Mouse (Mus musculus): Measurements from ENCODE around the gene Naa10. TPM values are rescaled to one million over a fixed set of nuclear protein-coding genes. Genes with fewer than 3 reads are reported as not detected.

Naa10 gene
- total and polyA plus RNA-seq, 2 experiments from 2014 or later, result 62.5 to 95.2 TPM

- H3K9ac ChIP-seq (replicated peaks; ENCODE audit: low read depth, low read length), result peak within 1 kb of the TSS; percentile 28
- WGBS, result 34% methylated on average over 17 of the region's 17 CpGs
These were observed 8.8 kb upstream of the Naa10 start, which contains the start of gene Renbp for GRCm38 (mm10) chrX:73930402-73931062. TSS of gene Renbp (minus strand) at chrX:73930850.

DNA sequence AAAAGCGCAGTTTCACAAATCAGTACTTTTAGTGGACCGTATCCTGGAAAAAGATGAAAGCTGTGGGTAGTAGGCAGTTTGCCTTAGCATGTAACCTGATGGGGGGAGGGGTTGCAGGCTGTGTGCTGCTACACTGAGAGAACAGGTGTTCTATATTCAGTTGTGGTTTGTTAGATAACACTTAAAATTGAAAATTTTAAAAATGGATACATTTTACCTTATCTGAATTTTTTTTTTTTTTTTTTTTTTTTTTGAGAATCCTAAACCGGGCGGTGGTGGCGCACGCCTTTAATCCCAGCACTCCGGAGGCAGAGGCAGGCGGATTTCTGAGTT, 772 bp upstream of the Naa10 start:
- Histone ChIP-seq H3K36me3 (replicated peaks; ENCODE audit: control insufficient read depth, insufficient read depth, low read length) (peaks cover 6% of the 10 kb centered on the region), H3K27me3 (ENCODE audit: control insufficient read depth, insufficient read depth, low read length) (no peaks in the 10 kb centered on the region), H3K9me3 (replicated peaks; ENCODE audit: control insufficient read depth, low read length) (no peaks in the 10 kb centered on the region), H3K4me2 (ENCODE audit: low read depth, low read length) (peak overlapping the region; percentile 63), H3K9ac (replicated peaks; ENCODE audit: low read depth, low read length) (no peak overlapping the region), H3K27ac (ENCODE audit: low read depth) (no peak overlapping the region), H3K4me3 (ENCODE audit: low read depth, low read length) (peak overlapping the region; percentile 58), H3K4me1 (ENCODE audit: control insufficient read depth, insufficient read depth) (no peaks in the 10 kb centered on the region; the same call in 1 of the 2 replicates)
- TF ChIP-seq CTCF (IDR thresholded peaks at IDR 0.05; ENCODE audit: low read depth) (no peak), EP300 (IDR thresholded peaks at IDR 0.05; ENCODE audit: low read depth) (no peak)
- ATAC-seq (ENCODE audit: insufficient read depth, low read depth) (no peak), DNase-seq (ENCODE audit: low spot score) (no peak)
- WGBS, result 84% methylated on average over 8 of the region's 8 CpGs

More at GRCm38 (mm10) chrX:73930402-73931062, 8.8 kb upstream of the Naa10 start, which contains the start of gene Renbp:
- Histone ChIP-seq H3K27ac (ENCODE audit: low read depth) (peak within 1 kb of the TSS; percentile 20; the same call in 1 of the 2 replicates), H3K4me3 (ENCODE audit: low read depth, low read length) (peak within 1 kb of the TSS; percentile 41), H3K36me3 (replicated peaks; ENCODE audit: control insufficient read depth, insufficient read depth, low read length) (no peaks in the 10 kb centered on the region; the same call in 1 of the 2 replicates), H3K4me2 (ENCODE audit: low read depth, low read length) (peak within 1 kb of the TSS; percentile 58), H3K4me1 (ENCODE audit: control insufficient read depth, insufficient read depth) (no peaks in the 10 kb centered on the region), H3K27me3 (ENCODE audit: control insufficient read depth, insufficient read depth, low read length) (no peaks in the 10 kb centered on the region), H3K9me3 (replicated peaks; ENCODE audit: control insufficient read depth, low read length) (no peaks in the 10 kb centered on the region)
- DNase-seq (ENCODE audit: low spot score), result peak; percentile 62
- TF ChIP-seq EP300 (IDR thresholded peaks at IDR 0.05; ENCODE audit: low read depth) (no peak), CTCF (IDR thresholded peaks at IDR 0.05; ENCODE audit: low read depth) (peak; percentile 37; the same call in 1 of the 2 replicates)
- peak; percentile 98 for ATAC-seq (ENCODE audit: insufficient read depth, low read depth)

DNA sequence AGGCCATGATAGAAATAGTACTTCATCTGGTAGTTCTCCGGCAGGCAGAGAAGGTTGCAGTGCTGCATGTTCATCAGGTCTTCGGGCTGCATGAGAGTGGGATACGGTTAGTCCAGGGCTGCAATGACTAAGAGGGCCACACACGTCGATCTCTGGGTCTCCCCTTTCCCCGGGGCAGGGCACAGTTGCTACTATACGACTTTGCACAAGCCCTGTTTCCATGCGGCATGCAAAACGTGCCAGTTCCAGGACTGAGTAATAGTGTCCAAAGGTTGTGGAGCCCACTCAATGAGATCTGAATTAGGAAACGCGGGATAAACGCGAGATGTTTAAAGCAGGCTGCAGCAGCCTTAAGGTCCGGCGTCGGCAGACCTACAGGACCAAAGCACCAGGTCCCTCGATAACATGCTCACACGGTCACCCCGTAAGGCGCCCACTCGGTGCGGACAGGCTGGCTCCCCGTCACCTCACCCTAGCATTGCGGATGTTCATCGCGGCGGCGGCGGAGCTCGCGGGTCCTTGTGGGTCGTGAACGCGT, 390 bp downstream of the Naa10 start:
- Histone ChIP-seq H3K4me1 (ENCODE audit: control insufficient read depth, insufficient read depth) (no peaks in the 10 kb centered on the region; the same call in 1 of the 2 replicates), H3K9me3 (replicated peaks; ENCODE audit: control insufficient read depth, low read length) (no peaks in the 10 kb centered on the region), H3K4me2 (ENCODE audit: low read depth, low read length) (peak overlapping the region; percentile 63), H3K27me3 (ENCODE audit: control insufficient read depth, insufficient read depth, low read length) (no peaks in the 10 kb centered on the region), H3K36me3 (replicated peaks; ENCODE audit: control insufficient read depth, insufficient read depth, low read length) (peaks cover 6% of the 10 kb centered on the region), H3K9ac (replicated peaks; ENCODE audit: low read depth, low read length) (peak overlapping the region; percentile 59), H3K4me3 (ENCODE audit: low read depth, low read length) (peak overlapping the region; percentile 58), H3K27ac (ENCODE audit: low read depth) (peak overlapping the region; percentile 79)
- DNase-seq (ENCODE audit: low spot score) (no peak), ATAC-seq (ENCODE audit: insufficient read depth, low read depth) (peak; percentile 13; the same call in 1 of the 2 replicates)
- no peak; the same call in 1 of the 2 replicates for TF ChIP-seq EP300 (IDR thresholded peaks at IDR 0.05; ENCODE audit: low read depth)
- TF ChIP-seq CTCF (IDR thresholded peaks at IDR 0.05; ENCODE audit: low read depth), result no peak
- WGBS, result 15% methylated on average over 33 of the region's 34 CpGs

- TF ChIP-seq EP300 (IDR thresholded peaks at IDR 0.05; ENCODE audit: low read depth), result no peak
- no peak for TF ChIP-seq CTCF (IDR thresholded peaks at IDR 0.05; ENCODE audit: low read depth)
- no peak overlapping the region for H3K4me3 ChIP-seq (ENCODE audit: low read depth, low read length)
- no peak overlapping the region for H3K27ac ChIP-seq (ENCODE audit: low read depth)
- ATAC-seq (ENCODE audit: insufficient read depth, low read depth) (no peak), DNase-seq (ENCODE audit: low spot score) (no peak)
- H3K4me1 ChIP-seq (ENCODE audit: control insufficient read depth, insufficient read depth), result no peaks in the 10 kb centered on the region; the same call in 1 of the 2 replicates
- H3K27me3 ChIP-seq (ENCODE audit: control insufficient read depth, insufficient read depth, low read length), result no peaks in the 10 kb centered on the region
- no peak overlapping the region for H3K9ac ChIP-seq (replicated peaks; ENCODE audit: low read depth, low read length)
- no peaks in the 10 kb centered on the region for H3K9me3 ChIP-seq (replicated peaks; ENCODE audit: control insufficient read depth, low read length)
- WGBS, result 75% methylated on average over 5 of the region's 5 CpGs
- peaks cover 6% of the 10 kb centered on the region; the same call in 1 of the 2 replicates for H3K36me3 ChIP-seq (replicated peaks; ENCODE audit: control insufficient read depth, insufficient read depth, low read length)
- no peak overlapping the region for H3K4me2 ChIP-seq (ENCODE audit: low read depth, low read length)
These were observed 3.1 kb downstream of the Naa10 start for GRCm38 (mm10) chrX:73918631-73919030.

DNA sequence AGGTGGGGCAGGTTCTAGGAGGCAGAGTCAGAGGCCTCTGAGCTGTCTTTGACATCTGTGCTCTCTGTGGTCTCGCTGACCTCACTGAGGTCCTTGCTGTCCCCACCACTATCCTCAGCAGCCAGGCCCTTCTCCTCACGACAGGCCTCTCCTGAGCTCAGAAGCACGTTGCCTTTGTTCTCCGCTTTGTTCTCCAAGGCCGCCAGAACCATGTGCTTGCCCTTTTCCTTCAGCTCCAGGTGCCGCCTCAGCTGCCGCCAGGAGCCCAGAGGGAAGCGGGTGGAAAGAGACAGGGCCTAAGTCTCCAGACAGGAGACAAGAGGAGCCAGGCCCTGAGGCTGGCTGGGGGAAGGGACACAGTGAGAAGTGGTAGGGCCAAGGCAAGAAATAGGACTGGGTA, 4.8 kb downstream of the Naa10 start:
- Histone ChIP-seq H3K9ac (replicated peaks; ENCODE audit: low read depth, low read length) (no peak overlapping the region), H3K9me3 (replicated peaks; ENCODE audit: control insufficient read depth, low read length) (no peaks in the 10 kb centered on the region), H3K36me3 (replicated peaks; ENCODE audit: control insufficient read depth, insufficient read depth, low read length) (peaks cover 6% of the 10 kb centered on the region; the same call in 1 of the 2 replicates), H3K4me1 (ENCODE audit: control insufficient read depth, insufficient read depth) (no peaks in the 10 kb centered on the region), H3K27me3 (ENCODE audit: control insufficient read depth, insufficient read depth, low read length) (no peaks in the 10 kb centered on the region), H3K4me2 (ENCODE audit: low read depth, low read length) (no peak overlapping the region), H3K4me3 (ENCODE audit: low read depth, low read length) (no peak overlapping the region), H3K27ac (ENCODE audit: low read depth) (no peak overlapping the region)
- WGBS, result 82% methylated on average over 8 of the region's 8 CpGs
- DNase-seq (ENCODE audit: low spot score) (no peak), ATAC-seq (ENCODE audit: insufficient read depth, low read depth) (no peak)
- TF ChIP-seq CTCF (IDR thresholded peaks at IDR 0.05; ENCODE audit: low read depth), result no peak
- TF ChIP-seq EP300 (IDR thresholded peaks at IDR 0.05; ENCODE audit: low read depth), result no peak
